Mouse (Mus musculus): ENCODE measurements around the gene 2310011J03Rik. TPM values are rescaled to one million over a fixed set of nuclear protein-coding genes. Genes with fewer than 3 reads are reported as not detected.

2310011J03Rik gene
- 38.8 and 39.3 TPM in 2 replicates for polyA plus RNA-seq (2012; ENCODE audit: insufficient read depth, insufficient read length, missing spikeins)

- Histone ChIP-seq H3K4me3 (ENCODE audit: insufficient read depth, low read length) (peak within 1 kb of the TSS; percentile 93), H3K4me1 (ENCODE audit: control insufficient read depth, insufficient read depth, low read length) (peaks cover 19% of the 10 kb centered on the region), H3K27ac (ENCODE audit: insufficient read depth, low read depth, low read length) (peak within 1 kb of the TSS; percentile 91)
- TF ChIP-seq CTCF (IDR thresholded peaks at IDR 0.05; ENCODE audit: low read depth, low read length) = no peak
- 0 out of 2 replicates have a peak, but pooled peaks have one; percentile 59 for TF ChIP-seq POLR2A (IDR thresholded peaks at IDR 0.05; ENCODE audit: borderline replicate concordance, low read depth, low read length)
Measured at GRCm38 (mm10) chr10:80320340-80320760, at the start of gene 2310011J03Rik. TSS of gene 2310011J03Rik (minus strand) at chr10:80320537.

- TF ChIP-seq POLR2A (IDR thresholded peaks at IDR 0.05; ENCODE audit: borderline replicate concordance, low read depth, low read length) (no peak), CTCF (IDR thresholded peaks at IDR 0.05; ENCODE audit: low read depth, low read length) (no peak)
- H3K27ac ChIP-seq (ENCODE audit: insufficient read depth, low read depth, low read length) = no peak overlapping the region
- no peak overlapping the region for H3K4me3 ChIP-seq (ENCODE audit: insufficient read depth, low read length)
- H3K4me1 ChIP-seq (ENCODE audit: control insufficient read depth, insufficient read depth, low read length) = no peaks in the 10 kb centered on the region
Measured at GRCm38 (mm10) chr10:80368392-80368791, 48.1 kb upstream of the 2310011J03Rik start.

- Histone ChIP-seq H3K4me1 (ENCODE audit: control insufficient read depth, insufficient read depth, low read length) (no peaks in the 10 kb centered on the region), H3K27ac (ENCODE audit: insufficient read depth, low read depth, low read length) (no peak overlapping the region), H3K4me3 (ENCODE audit: insufficient read depth, low read length) (no peak overlapping the region)
- TF ChIP-seq POLR2A (IDR thresholded peaks at IDR 0.05; ENCODE audit: borderline replicate concordance, low read depth, low read length) (no peak), CTCF (IDR thresholded peaks at IDR 0.05; ENCODE audit: low read depth, low read length) (no peak)
Measured at GRCm38 (mm10) chr10:80367954-80368353, 47.6 kb upstream of the 2310011J03Rik start.

GRCm38 (mm10) chr10:80365736-80366135, 45.4 kb upstream of the 2310011J03Rik start:
- Histone ChIP-seq H3K27ac (ENCODE audit: insufficient read depth, low read depth, low read length) (no peak overlapping the region), H3K4me1 (ENCODE audit: control insufficient read depth, insufficient read depth, low read length) (no peaks in the 10 kb centered on the region), H3K4me3 (ENCODE audit: insufficient read depth, low read length) (no peak overlapping the region)
- TF ChIP-seq POLR2A (IDR thresholded peaks at IDR 0.05; ENCODE audit: borderline replicate concordance, low read depth, low read length) (no peak), CTCF (IDR thresholded peaks at IDR 0.05; ENCODE audit: low read depth, low read length) (no peak)

GRCm38 (mm10) chr10:80363734-80364133, 43.4 kb upstream of the 2310011J03Rik start:
- TF ChIP-seq POLR2A (IDR thresholded peaks at IDR 0.05; ENCODE audit: borderline replicate concordance, low read depth, low read length) (no peak), CTCF (IDR thresholded peaks at IDR 0.05; ENCODE audit: low read depth, low read length) (no peak)
- Histone ChIP-seq H3K27ac (ENCODE audit: insufficient read depth, low read depth, low read length) (no peak overlapping the region), H3K4me3 (ENCODE audit: insufficient read depth, low read length) (no peak overlapping the region), H3K4me1 (ENCODE audit: control insufficient read depth, insufficient read depth, low read length) (no peaks in the 10 kb centered on the region)

- Histone ChIP-seq H3K4me3 (ENCODE audit: insufficient read depth, low read length) (no peak overlapping the region), H3K27ac (ENCODE audit: insufficient read depth, low read depth, low read length) (no peak overlapping the region), H3K4me1 (ENCODE audit: control insufficient read depth, insufficient read depth, low read length) (no peaks in the 10 kb centered on the region)
- TF ChIP-seq POLR2A (IDR thresholded peaks at IDR 0.05; ENCODE audit: borderline replicate concordance, low read depth, low read length) (no peak), CTCF (IDR thresholded peaks at IDR 0.05; ENCODE audit: low read depth, low read length) (no peak)
Measured at GRCm38 (mm10) chr10:80357994-80358639, 37.8 kb upstream of the 2310011J03Rik start.

GRCm38 (mm10) chr10:80357336-80357735, 37.0 kb upstream of the 2310011J03Rik start:
- TF ChIP-seq CTCF (IDR thresholded peaks at IDR 0.05; ENCODE audit: low read depth, low read length) (no peak), POLR2A (IDR thresholded peaks at IDR 0.05; ENCODE audit: borderline replicate concordance, low read depth, low read length) (no peak)
- H3K27ac ChIP-seq (ENCODE audit: insufficient read depth, low read depth, low read length) = no peak overlapping the region
- no peaks in the 10 kb centered on the region for H3K4me1 ChIP-seq (ENCODE audit: control insufficient read depth, insufficient read depth, low read length)
- H3K4me3 ChIP-seq (ENCODE audit: insufficient read depth, low read length) = no peak overlapping the region

- TF ChIP-seq POLR2A (IDR thresholded peaks at IDR 0.05; ENCODE audit: borderline replicate concordance, low read depth, low read length) (no peak), CTCF (IDR thresholded peaks at IDR 0.05; ENCODE audit: low read depth, low read length) (no peak)
- H3K27ac ChIP-seq (ENCODE audit: insufficient read depth, low read depth, low read length) = no peak overlapping the region
- no peaks in the 10 kb centered on the region for H3K4me1 ChIP-seq (ENCODE audit: control insufficient read depth, insufficient read depth, low read length)
- no peak overlapping the region for H3K4me3 ChIP-seq (ENCODE audit: insufficient read depth, low read length)
Measured at GRCm38 (mm10) chr10:80356737-80357136, 36.4 kb upstream of the 2310011J03Rik start.

GRCm38 (mm10) chr10:80356001-80356682, 35.8 kb upstream of the 2310011J03Rik start, which contains the start of gene Plk5:
TSS of gene Plk5 (plus strand) at chr10:80356459.
- H3K27ac ChIP-seq (ENCODE audit: insufficient read depth, low read depth, low read length) = no peak within 1 kb of the TSS
- TF ChIP-seq CTCF (IDR thresholded peaks at IDR 0.05; ENCODE audit: low read depth, low read length) (no peak), POLR2A (IDR thresholded peaks at IDR 0.05; ENCODE audit: borderline replicate concordance, low read depth, low read length) (no peak)
- H3K4me3 ChIP-seq (ENCODE audit: insufficient read depth, low read length) = no peak within 1 kb of the TSS
- H3K4me1 ChIP-seq (ENCODE audit: control insufficient read depth, insufficient read depth, low read length) = no peaks in the 10 kb centered on the region

- no peaks in the 10 kb centered on the region for H3K4me1 ChIP-seq (ENCODE audit: control insufficient read depth, insufficient read depth, low read length)
- no peak overlapping the region for H3K4me3 ChIP-seq (ENCODE audit: insufficient read depth, low read length)
- H3K27ac ChIP-seq (ENCODE audit: insufficient read depth, low read depth, low read length) = no peak overlapping the region
- TF ChIP-seq CTCF (IDR thresholded peaks at IDR 0.05; ENCODE audit: low read depth, low read length) (no peak), POLR2A (IDR thresholded peaks at IDR 0.05; ENCODE audit: borderline replicate concordance, low read depth, low read length) (no peak)
Measured at GRCm38 (mm10) chr10:80355431-80355830, 35.1 kb upstream of the 2310011J03Rik start.
